Mouse (Mus musculus) natural killer cell, adult 2 months (primary cell): ENCODE measurements around the gene Asb16.
"Not testable (repeated sequence)": the region's sequence is repeated elsewhere in the genome, so short reads cannot be mapped to it uniquely, and the experiment has no call there.

ENCODE experiments used
- DNase-seq, 2 experiments: peaks; one replicate each; pipeline ENCODE4 v3.0.0; 2022; ENCODE audit warnings: low spot score in 2 of 2

The Asb16 gene

DNA sequence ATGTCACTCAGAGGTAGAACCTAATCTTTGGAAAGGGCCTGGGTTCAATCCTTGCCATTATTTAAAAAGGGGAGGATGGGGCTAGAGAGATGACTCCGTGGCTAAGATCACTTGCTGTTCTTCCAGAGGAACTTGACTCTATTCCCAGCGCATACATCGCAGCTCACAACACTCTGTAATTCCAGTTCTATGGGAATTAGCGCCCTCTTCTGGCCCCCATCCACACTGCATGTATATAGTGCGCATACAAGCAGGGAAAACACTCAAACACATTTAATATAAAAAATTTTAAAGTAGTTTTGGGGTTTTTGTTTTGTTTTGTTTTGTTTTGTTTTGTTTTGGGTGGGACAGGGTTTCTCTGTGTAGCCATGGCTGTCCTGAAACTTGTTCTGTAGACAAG lies 26.7 kb upstream of the Asb16 start:
- DNase-seq: no peak

DNA sequence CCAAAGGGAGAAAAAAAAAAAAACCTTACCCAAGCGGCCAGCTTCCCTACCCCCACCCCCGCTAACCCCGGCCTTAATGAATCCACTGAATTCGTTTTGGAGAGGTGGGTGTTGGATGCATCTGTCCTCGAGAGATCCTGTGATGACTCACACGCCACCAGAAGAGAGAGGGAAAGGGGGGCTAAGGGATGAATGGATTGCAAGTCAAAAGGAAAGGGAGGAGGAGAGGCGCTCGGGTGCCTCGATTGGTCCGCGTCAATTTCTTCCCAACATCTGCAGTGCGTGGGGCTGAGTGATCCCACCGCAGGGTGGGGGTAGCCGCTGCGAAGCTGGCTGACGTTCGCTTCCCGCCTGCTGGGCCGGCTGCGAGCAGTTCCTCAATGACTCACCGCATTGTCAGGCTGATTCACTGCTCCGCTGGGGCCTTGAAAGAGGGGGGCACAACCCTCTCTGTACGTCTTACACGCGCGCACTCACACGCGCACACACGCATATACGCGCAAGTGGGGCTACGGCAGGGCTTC lies 23.6 kb upstream of the Asb16 start:
- peak; percentile 54 to 71 for DNase-seq

DNA sequence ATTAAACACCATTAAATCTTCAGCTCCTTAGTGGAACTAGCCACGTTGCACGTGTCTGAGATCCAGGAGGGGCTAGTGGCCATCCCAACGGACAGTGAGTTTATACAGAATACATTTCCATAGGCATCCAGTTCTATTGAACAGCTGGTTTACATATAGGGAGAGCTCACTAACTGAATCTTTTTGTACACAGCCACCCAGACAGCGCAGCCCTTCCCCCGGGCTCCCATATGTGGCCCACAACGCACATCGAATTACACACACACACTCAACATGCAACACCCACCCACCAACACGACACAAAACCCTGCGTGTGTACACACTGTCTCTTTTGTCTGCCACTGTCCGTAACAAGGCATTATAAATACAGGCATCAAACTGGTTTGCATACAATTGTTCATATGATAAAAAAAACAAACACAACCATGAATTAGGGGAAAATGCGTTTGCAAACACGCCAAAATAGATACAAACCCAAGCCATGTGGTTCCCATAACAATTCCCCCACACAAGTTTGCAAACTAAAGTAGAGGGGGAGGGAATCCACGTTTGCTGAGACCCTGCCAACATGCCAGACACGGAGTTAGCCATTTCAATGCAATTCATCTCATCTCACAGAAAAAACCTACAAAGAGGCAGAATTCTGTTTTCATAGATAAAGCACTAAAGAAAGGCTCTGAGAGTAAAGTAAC lies 22.8 kb upstream of the Asb16 start:
- no peak for DNase-seq

DNA sequence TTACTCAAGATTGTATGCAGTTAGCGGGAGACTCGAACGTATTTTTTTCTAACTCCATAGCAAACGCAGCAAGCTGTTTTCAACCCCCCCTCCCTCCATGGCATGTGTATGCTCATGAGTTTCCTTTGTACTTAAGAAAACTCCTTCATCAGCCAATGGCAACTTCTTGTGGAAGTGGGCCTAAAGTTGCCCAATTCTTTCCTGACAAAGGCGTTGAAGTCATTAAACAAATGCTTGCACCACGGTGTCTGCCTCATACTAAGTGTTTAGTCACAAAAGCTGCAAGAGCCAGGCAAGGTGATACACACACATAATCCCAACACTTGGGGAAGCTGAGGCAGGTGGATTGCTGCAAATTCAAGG lies 22.3 kb upstream of the Asb16 start:
- no peak for DNase-seq

DNA sequence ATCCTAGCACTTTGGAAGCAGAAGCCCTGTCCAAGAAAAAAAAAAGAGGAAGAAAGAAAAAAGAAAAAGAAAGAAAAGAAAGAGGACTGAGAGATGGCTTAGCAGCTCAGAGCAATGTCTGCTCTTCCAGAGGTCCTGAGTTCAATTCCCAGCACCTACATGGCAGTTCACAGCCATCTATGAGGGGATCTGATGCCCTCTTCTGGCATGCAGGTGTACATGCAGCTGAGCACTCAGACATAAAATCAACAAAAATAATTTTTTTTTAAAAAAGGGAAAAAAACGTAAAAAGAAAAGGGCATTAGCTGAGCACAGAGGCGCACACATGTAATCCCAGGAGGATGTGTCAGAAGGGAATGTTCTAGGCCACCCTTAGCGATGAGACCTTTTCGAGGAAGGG lies 21.7 kb upstream of the Asb16 start:
- DNase-seq: no peak

DNA sequence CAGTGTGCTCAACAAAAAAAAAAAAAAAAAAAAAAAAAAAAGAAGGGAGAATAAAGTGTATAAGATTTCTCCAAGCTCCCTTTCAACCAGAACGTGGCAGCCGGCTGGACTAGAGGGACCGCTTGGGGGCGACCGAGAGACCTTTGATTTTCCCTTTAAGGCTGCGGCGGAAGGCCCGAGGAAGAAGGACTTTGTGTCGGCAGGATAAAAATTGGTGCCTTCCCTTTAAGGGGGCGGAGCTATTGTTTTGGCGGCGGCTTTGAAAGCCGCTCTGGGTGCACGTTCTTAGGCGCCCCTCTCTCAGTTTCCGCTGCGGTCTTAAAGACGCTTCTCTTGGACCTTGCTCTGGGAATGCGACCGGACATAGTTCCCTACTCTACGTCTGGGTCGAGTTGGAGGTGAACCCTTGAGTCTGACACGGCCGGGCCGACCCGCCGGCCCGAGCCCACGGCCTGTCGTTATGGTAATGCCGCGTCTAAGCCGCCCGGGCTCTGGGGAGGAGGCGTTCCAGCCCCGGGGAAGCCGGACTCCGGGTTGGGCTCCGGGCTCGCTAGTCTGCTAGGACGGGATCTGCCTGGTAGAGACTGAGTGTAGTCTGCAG lies 19.8 kb upstream of the Asb16 start, which contains the start of gene BC030867:
TSS of gene BC030867 (plus strand) at position 253 of the 601 bp plus-strand sequence.
- DNase-seq: peak; percentile 86 to 93

DNA sequence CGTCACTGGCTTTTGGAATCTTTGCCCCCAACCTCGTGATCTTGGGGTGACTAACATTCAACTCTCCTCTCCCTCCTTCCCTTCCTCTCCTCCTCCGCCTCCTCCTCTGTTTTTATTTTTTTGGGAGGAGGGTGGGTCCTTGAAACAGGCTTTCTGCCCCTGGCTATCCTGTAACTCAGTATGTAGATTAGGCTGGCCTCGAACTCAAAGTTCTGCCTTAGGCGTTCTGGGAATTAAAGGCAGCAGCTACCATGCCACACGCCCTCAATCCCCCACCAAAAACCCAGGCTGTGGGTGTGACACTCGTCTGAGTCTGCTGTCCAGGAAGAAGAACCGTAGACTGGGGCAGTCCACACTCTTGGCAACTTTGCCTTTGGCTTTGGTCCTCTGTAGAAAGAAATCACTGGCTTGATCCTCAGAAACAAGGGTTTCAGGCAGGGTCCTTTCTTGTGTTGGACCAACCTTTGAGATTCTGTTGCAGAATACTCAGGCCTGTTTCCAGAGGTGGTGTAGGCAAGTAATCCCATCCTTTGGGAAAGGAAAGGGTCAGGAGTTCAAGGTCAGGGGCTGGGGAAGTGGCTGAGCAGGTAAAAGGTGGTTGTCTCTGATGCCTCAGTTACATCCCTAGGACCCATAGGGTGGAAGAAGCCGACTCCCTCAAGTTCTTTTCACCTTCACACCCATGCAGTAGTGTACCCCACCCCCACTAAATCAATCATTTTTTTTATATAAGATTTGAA lies 19.0 kb upstream of the Asb16 start:
- DNase-seq: no peak

DNA sequence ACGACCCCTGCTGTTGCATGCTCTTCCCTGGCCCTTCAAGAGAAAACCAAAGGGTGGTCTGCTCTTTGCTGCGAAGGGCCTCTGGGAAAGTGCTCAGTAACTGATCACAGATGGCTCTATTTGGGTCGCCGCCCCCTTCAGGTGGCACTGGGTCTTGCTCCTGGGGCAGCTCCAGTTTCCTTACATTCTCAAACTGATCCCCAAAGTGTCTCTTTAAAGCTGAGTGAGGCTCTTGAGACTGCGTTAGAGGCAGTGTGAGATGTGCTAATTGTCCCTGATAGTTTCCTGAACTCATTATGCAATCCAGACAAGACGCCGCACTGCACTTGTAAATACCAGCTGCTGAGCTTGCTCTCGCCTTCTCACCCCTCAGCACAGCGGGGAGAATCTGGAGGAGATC lies 11.0 kb upstream of the Asb16 start:
- DNase-seq: no peak

DNA sequence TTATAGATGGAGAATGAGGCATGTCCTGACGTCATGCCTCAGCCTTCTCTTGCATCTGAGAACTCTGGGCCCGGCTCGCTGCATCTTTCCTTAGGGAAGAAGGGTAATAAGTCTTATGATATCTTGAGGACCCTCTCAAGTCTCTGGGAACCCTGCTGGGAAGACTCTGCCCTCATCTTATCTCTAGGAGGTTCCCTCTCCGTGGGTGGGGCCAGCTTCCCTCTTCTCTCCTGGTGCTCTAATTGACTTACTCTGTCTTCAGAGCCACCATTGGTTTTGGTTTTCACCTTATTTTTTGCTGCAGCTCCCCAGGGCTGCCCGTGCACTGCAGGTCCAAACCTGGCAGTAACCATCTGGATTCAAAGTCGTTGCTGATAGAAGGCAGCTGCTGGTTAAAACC lies 10.4 kb upstream of the Asb16 start:
- no peak for DNase-seq

DNA sequence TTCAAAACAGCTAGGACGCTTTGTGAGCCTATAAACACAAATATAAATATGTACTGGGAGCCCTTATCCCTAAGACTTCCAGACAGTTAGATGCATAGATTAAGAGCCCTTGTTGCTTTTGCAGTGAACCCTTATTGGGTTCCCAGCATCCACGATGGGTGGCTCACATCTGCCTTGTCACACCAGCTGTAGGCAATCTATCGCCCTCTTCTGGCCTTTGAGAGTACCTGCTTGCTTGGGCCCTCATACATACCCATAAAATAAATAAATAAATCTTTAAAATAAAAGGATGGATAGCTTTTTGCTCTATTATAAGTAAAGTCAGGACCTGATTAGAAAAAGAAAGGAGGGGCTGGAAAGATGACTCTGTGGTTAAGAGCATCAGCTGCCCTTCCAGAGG lies 10.0 kb upstream of the Asb16 start:
- no peak for DNase-seq

DNA sequence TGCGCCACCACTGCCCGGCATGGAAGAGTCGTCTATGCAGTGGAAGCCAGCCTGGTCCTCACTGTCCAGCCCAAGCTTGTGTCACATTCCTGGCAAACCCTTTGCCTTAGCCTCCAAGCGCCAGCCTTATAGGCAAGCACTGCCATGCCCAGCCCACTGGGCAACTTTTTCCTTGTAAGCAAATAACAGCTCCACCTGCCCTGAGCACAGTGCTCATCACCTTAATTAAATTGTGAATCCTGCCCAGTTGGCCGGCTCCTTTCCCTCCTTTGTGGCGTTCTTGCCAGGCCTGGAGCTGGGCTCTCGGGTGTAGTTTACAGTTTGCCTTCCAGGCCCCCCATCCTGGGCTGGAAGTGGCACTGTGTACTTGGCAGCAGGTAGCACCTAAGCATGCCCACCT lies 5.3 kb upstream of the Asb16 start:
- no peak for DNase-seq

DNA sequence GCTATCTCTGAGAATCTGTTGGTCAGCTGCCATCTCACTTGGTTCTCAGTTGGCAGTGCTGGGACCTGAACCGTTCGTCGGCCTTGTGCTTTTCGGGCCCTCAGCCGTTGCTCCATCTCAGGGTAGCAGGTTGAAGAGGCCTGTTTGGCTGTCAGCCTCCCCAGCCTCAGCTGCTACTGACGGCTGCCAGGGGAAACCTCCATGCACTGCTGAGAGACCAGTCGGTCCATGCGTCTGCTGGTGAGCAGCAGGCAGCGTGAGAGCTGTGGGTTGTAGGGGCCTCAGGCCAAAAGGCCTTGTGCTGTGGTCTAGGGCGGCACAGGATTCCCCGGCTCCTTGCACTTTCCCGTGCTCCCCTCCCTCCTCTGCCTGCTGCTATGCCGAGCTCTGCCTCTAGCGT lies 2.7 kb upstream of the Asb16 start:
- DNase-seq: no peak

DNA sequence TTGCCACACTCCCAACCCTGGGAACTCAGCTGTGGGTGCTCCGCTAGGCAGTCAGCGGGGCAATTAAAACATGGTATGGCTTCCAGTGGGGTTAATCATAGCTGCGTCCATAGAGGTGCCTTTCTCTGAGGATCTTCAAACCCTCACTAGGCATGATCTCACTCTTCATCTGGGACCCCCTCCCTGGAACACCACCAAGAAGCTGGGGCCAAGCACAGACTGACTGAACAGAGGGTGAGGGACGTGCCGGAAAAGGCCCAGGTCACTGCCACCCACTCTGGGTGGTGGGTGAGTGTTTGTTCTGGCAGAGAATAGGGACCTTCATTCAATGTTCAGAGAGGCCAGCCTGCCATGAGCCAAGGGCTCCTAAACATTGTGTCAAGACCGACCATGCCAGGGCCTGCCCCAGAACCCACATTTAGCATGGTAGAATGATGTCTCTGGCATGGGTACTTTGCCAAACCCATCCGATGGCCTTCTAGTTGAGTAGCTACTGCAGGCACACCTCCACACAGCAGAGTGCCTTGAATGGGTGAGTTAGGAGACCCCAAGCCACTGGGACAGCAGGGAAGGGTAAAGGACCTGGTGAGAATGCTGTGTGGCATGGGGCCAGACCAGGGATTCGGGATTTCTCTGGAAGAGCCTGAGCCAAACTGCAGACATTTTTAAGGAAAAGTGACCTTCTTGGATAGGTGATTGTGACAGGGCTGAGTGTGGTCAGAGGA lies 1.8 kb upstream of the Asb16 start:
- DNase-seq: no peak

DNA sequence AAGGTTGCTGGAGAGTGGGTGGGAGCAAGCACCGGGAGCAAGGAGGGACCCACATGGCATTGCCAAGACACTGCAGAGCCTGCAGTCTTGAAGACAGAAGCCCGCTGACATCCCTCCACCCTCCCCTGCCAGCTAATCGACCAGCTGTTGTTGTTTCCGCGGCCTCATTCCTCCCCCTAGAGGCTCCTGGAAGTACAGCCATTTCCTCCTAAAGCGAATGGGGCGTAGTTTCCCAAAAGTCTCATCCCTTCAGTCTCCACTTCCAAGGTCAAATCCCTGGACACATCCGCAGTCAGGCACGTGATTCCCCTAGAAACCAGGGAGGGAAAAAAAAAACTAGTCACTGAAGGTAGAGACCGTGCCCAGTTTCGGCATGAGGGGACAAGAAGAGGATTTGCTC lies 1.1 kb upstream of the Asb16 start:
- peak in 1 of 2 experiments; percentile 34 for DNase-seq

DNA sequence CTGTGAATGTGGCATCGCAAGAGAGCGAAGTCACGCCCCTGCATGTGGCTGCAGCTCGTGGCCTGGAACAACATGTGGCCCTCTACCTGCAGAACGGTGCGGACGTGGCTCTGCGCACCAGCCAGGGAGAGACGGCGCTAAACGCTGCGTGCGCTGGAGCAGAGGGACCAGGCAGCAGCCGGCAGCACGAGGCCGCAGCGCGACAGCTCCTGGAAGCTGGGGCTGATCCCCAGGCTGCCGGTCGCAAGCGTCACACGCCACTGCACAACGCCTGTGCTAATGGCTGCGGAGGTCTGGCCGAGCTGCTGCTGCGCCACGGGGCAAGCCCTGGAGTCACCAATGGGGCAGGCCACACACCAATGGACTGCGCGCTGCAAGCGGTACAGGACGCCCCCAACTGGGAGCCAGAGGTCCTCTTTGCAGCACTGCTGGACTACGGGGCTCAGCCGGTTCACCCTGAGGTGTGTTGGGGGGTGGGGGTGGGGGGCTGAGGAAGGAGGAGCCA lies 7.9 kb downstream of the Asb16 start:
- no peak for DNase-seq

DNA sequence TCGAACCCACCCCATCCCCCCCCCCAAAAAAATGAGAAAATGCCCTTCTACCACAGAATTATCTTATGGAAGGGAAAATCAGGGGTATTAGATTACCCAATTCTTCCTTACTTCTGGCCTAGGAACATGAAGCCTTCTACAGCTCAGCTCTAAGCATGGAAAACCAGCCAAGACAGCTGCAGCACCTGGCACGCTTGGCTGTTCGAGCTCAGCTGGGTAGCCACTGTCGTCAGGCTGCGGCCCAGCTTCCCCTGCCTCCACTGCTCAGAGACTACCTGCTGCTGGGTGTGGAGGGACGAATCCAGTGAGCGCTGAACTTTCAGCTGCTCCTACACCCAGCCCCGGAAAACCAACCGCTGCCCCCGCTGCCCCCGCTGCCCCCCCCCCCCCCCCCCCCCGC lies 9.2 kb downstream of the Asb16 start:
- DNase-seq: no peak

DNA sequence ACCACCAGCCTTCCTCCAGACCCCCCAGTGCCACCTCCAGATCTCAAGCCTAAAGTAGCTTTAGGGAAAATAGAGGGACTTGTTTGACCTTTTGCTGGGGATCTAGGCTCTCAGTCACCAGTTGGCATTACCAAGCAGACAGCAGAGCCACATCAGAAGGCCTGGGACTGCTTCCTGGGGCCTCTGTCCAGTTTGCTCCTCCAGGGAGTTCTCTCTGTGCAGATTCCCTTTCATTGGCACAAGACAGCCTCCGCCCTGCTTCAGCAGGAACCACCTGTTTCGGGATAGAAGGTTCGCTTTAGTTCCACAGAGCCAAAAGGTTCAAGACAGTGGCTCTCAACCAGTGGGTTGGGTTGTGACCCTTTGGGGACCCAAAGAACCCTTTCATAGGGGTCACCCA lies 11.1 kb downstream of the Asb16 start:
- no peak for DNase-seq

DNA sequence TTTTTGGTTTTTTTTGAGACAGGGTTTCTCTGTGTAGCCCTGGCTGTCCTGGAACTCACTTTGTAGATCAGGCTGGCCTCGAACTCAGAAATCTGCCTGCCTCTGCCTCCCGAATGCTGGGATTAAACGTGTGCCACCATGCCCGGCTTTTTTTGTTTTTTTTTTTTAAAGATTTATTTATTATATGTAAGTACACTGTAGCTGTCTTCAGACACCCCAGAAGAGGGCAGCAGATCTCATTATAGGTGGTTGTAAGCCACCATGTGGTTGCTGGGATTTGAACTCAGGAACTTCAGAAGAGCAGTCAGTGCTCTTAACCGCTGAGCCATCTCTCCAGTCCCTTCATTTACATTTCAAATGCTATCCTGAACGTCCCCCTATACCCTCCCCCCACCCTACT lies 11.7 kb downstream of the Asb16 start:
- DNase-seq: not testable (repeated sequence)

DNA sequence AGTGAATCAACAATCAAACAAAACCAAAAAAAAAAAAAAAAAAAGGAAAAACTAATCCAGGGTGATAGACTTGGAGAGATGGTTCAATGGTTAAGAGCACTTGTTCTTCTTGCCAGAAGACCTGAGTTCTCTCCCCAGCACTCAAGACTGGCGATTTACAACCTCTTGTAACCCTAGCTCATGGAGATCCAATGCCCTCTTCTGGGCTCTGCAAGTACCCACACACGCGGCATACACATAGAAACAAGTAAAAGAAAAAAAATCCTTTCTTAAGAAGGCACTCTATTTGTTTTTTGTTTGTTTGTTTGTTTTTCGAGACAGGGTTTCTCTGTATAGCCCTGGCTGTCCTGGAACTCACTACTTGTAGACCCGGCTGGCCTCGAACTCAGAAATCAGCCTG lies 15.4 kb downstream of the Asb16 start:
- no peak for DNase-seq

DNA sequence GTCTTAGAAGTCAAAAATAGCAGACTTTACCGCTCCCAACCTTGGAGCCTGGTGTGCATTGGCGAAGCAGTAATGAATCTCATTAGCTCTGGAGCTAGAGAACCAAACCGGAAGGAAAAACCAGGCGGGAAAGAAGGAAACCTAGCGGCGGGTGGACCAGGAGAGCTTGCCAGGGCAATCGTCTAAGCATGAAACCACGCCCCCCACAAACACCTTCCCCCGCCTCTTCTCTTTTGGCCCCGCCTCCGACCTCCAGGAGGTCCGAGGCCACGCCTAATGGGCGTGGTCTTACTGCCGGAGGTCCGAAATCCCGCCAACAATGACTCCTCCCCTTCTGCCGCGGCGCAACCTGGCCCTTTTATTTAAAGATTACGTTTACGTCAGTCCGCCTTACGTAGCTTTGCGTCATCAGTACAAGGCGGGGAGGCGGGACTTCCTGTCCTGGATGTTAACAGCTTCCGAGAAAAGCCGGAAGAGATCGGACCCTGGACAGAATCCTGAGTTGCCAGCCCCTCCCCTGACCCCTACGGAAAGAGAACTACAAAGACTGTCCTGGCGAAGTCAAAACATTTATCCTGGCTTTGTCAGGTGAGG lies 16.1 kb downstream of the Asb16 start, which contains the start of gene Tmub2:
TSS of gene Tmub2 (plus strand) at position 431 of the 594 bp plus-strand sequence.
- DNase-seq: peak; percentile 96 to 97

DNA sequence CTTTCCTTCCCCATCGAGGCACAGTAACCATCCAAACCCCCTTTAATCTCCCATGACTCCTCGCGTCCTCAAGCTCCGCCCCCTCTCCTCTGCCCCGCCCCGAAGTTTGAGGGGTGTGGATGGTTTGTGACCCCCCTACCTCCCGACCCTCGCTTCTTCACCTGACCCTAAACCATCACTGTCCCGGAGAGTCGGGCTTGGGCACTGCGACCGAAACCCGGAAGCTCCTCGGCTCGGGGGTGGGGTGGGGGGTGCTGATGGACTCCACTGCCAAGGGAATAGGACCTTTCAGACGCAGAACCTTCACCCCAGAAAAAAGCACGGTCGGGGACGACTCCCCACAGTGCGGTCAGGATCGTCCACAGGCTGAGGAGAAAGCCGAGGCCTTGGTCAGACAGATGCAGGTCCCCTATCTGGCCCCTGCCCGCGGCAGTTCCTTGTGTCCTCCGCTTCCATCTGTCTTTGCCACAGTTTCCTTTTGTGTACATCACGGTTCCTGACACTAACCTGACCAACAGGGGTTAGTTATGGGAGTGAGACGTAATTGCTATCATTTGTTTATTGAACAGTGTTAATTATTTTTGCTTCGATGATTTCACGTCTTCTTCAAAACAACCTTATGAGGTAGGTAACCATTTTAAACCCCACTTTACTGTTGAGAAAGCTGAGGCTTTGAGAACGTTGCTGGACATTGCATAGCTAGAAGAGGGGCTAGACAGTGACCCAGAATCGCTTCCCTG lies 16.7 kb downstream of the Asb16 start:
- DNase-seq: no peak
